Mouse (Mus musculus) urinary bladder, postnatal 10 days (tissue): Measurements from ENCODE around the gene Tyms.
"Not testable (repeated sequence)": the region's sequence is repeated elsewhere in the genome, so short reads cannot be mapped to it uniquely, and the experiment has no call there.

Experiments used
- DNase-seq: peaks from one replicate; pipeline ENCODE4 v3.0.0; 2022; ENCODE audit warnings: low spot score

Tyms gene

GRCm38 (mm10) chr5:30103340-30103739, 29.9 kb upstream of the Tyms start:
- DNase-seq = no peak

- no peak for DNase-seq
These were observed 24.8 kb upstream of the Tyms start for GRCm38 (mm10) chr5:30098260-30098659.

- DNase-seq = no peak
These were observed 22.3 kb upstream of the Tyms start for GRCm38 (mm10) chr5:30095731-30096130.

- no peak for DNase-seq
These were observed 21.0 kb upstream of the Tyms start for GRCm38 (mm10) chr5:30094399-30094798.

- no peak for DNase-seq
These were observed 19.3 kb upstream of the Tyms start for GRCm38 (mm10) chr5:30092701-30093100.

GRCm38 (mm10) chr5:30072377-30072776, 1.0 kb downstream of the Tyms start:
- DNase-seq = no peak

- DNase-seq = no peak
These were observed 1.7 kb downstream of the Tyms start for GRCm38 (mm10) chr5:30071677-30072076.

GRCm38 (mm10) chr5:30067726-30068125, 5.7 kb downstream of the Tyms start:
- no peak for DNase-seq

GRCm38 (mm10) chr5:30059607-30060006, 13.8 kb downstream of the Tyms start:
- not testable (repeated sequence) for DNase-seq

GRCm38 (mm10) chr5:30058216-30058731, 15.1 kb downstream of the Tyms start:
- no peak for DNase-seq

GRCm38 (mm10) chr5:30039841-30040240, 33.6 kb downstream of the Tyms start:
- not testable (repeated sequence) for DNase-seq

GRCm38 (mm10) chr5:30039324-30039723, 34.1 kb downstream of the Tyms start:
- not testable (repeated sequence) for DNase-seq

- not testable (repeated sequence) for DNase-seq
These were observed 36.3 kb downstream of the Tyms start for GRCm38 (mm10) chr5:30037111-30037510.

- DNase-seq = not testable (repeated sequence)
These were observed 37.6 kb downstream of the Tyms start for GRCm38 (mm10) chr5:30035862-30036261.

- DNase-seq = no peak
These were observed 58.8 kb downstream of the Tyms start for GRCm38 (mm10) chr5:30014580-30014979.

- peak; percentile 54 for DNase-seq
These were observed 60.5 kb downstream of the Tyms start, which contains the start of gene Il6 for GRCm38 (mm10) chr5:30012726-30013503. Il6 (plus strand) TSS chr5:30013114.
